Mouse (Mus musculus) left cerebral cortex, adult 8-10 months (tissue): ENCODE measurements around the gene Olfr194. TPM values are rescaled to one million over a fixed set of nuclear protein-coding genes. Genes with fewer than 3 reads are reported as not detected.
"Not testable (repeated sequence)": the region's sequence is repeated elsewhere in the genome, so short reads cannot be mapped to it uniquely, and the experiment has no call there.

Experiments
- DNase-seq, 2 experiments: peaks; one replicate each; pipeline ENCODE4 v3.0.0; 2022; ENCODE audit warnings: low spot score in 2 of 2
- total RNA-seq, 4 experiments: library from RNA; stranded (reverse); gene quantifications; 2 replicates each; pipeline ENCODE4 v1.2.4; 2022

Olfr194 gene
- total RNA-seq: not detected

GRCm38 (mm10) chr16:59120969-59121368, at the start of gene Olfr194:
Gene Olfr194, minus strand, starts transcription at chr16:59121069.
- no peak for DNase-seq

DNA sequence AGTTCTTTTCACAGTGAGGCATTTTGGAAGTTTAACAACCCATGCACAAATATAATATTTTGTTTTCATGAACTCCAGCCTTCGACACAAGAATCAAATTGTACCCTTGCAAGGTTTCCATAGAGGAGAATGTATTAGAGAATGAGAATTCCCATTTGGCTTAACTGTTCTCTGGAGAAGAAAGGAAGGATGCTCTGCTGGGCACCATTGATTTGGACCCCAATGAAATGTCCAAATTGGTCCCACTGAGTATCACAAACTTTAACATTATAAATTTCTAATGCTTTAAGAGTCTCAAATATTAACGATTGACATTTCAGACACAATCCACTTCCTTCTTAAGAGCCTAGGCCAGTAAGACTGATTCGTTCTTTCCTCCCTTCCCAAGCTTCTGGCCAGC, 49.5 kb upstream of the Olfr194 start, which contains the start of gene Olfr196:
Gene Olfr196 (minus strand): TSS at position 101 of the 400 bp plus-strand sequence.
- no peak for DNase-seq

- no peak for DNase-seq
Measured at GRCm38 (mm10) chr16:59151996-59152395, 31.1 kb upstream of the Olfr194 start.

GRCm38 (mm10) chr16:59146746-59147145, 25.9 kb upstream of the Olfr194 start, which contains the start of gene Olfr195:
Gene Olfr195, plus strand, starts transcription at chr16:59147046.
- DNase-seq: no peak

DNA sequence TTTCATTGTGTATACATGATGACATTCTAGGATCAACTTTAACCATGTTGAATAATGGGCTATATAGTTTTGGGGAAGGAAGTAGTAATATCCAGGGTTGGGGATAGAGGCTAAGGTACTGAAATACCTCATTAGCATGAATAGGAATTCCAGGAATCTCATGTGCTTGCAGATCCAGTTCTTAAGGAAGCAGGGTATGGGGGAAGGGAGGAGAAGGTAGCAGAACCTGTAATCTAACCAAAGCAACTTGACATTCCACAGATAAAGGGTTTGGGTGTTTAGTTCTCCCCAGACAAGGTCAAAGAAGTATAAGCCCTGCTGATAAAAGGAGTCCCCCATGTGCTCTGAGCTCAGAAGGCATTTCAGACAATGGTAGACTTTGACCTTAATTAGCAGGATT, 20.2 kb upstream of the Olfr194 start:
- no peak for DNase-seq

DNA sequence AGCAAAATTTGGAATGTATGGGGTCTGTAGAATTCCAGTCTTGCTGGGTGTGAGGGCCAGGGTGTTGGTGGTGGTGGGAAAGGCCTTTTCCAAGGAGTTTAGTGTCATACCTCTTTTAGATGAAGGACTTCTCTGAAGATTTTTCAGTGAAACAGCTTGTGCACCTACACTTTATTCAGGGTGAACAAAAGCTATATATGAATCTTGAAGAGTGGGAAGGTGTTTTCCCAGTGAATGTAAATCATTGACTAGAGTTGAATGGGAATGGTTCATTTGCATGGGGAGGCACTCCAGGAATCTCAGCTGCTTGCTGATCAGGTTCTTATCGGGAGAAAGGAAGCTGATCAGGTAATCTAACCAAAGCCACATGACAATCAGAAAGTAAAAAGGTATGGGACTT, 9.9 kb upstream of the Olfr194 start:
- no peak for DNase-seq

DNA sequence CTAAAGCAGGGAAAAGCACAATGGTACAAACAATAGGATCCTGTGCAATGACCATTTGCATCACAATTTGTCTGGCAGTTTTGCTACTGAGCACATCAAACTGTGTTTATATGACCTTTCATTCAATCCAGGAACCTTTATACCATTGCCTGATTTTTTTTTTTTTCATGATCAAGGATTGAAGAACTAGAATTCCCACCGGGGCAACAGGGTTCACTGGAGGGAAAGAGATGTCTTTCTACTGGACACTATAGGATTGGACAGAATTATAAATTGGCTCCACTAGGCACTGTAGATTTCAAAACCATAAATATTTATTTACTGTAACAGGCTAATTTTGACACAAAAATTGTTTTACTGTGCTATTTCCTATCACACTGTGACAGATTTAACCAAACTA, 9.1 kb downstream of the Olfr194 start, which contains the start of gene Olfr193:
Gene Olfr193 (minus strand): TSS at position 101 of the 400 bp plus-strand sequence.
- no peak for DNase-seq

- DNase-seq: not testable (repeated sequence)
Measured at GRCm38 (mm10) chr16:59108522-59108921, 12.3 kb downstream of the Olfr194 start.

DNA sequence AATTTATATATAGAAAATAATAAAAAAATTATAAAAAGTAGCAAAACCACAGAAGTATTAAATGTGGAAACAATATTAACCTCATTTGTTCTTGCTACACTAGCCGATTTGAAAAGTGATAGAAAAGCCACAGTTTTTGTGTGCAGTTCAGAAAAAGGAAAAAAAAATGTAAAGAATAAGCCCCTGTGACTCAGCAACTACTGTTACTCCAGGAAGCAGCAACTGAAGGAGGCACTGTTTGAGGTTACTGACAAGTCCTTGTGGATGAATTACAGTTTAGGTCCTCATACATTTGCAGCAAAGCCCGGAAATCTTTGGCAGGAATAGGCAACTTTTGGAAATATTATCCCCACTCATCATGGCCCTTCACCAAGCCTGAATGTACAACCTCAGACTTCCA, 15.6 kb downstream of the Olfr194 start:
- no peak for DNase-seq

- DNase-seq: not testable (repeated sequence)
Measured at GRCm38 (mm10) chr16:59089722-59090121, 31.1 kb downstream of the Olfr194 start, which contains the start of gene Olfr191. Gene Olfr191, minus strand, starts transcription at chr16:59089822.

- not testable (repeated sequence) for DNase-seq
Measured at GRCm38 (mm10) chr16:59081113-59081512, 39.8 kb downstream of the Olfr194 start.

GRCm38 (mm10) chr16:59077905-59078304, 43.0 kb downstream of the Olfr194 start, which contains the start of gene Olfr190:
Gene Olfr190, minus strand, starts transcription at chr16:59078005.
- no peak for DNase-seq

- DNase-seq: no peak
Measured at GRCm38 (mm10) chr16:59073520-59073919, 47.3 kb downstream of the Olfr194 start.

DNA sequence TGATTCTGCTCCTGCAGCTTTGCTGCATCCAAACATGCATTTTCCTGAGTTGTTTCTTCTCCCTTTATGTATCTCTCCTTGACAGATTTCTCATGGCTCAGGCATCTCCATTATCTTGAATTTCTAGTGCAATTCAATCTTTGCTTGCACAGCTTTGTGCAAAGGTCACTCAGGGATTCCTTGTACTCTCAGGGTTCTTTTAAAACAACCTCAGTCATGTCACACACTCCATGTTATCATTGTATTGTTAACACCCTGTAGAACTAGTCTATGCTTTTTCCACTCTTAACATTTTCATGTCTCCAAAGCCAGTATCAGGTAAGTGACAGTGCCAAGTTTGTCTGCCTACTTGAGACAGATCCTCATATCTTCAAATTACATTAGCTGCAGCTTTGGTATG, 49.1 kb downstream of the Olfr194 start:
- no peak for DNase-seq

Other genes starting within 250 kb of the Olfr194 start
- gene Olfr177, start 246.3 kb downstream of the Olfr194 start, total RNA-seq: not detected
- not detected for gene Olfr178, start 229.0 kb downstream of the Olfr194 start, total RNA-seq
- not detected for gene Olfr181, start 192.3 kb downstream of the Olfr194 start, total RNA-seq
- gene Olfr180, start 191.7 kb downstream of the Olfr194 start, total RNA-seq: not detected
- not detected for gene Olfr183, start 125.7 kb downstream of the Olfr194 start, total RNA-seq
- gene Olfr186, start 90.8 kb downstream of the Olfr194 start, total RNA-seq: not detected
- not detected for gene Olfr187, start 81.3 kb downstream of the Olfr194 start, total RNA-seq
- not detected for gene Olfr190, start 43.1 kb downstream of the Olfr194 start, total RNA-seq
- gene Olfr191, start 31.2 kb downstream of the Olfr194 start, total RNA-seq: not detected
- gene Olfr193, start 9.2 kb downstream of the Olfr194 start, total RNA-seq: not detected
- not detected for gene Olfr195, start 26.0 kb upstream of the Olfr194 start, total RNA-seq
- not detected for gene Olfr196, start 49.4 kb upstream of the Olfr194 start, total RNA-seq
- not detected for gene Olfr198, start 82.5 kb upstream of the Olfr194 start, total RNA-seq
- gene Olfr199, start 98.7 kb upstream of the Olfr194 start, total RNA-seq: not detected
- not detected for gene Olfr201, start 151.6 kb upstream of the Olfr194 start, total RNA-seq
- not detected for gene Olfr202, start 165.7 kb upstream of the Olfr194 start, total RNA-seq
- not detected for gene Olfr203, start 177.8 kb upstream of the Olfr194 start, total RNA-seq
- gene Olfr204, start 197.2 kb upstream of the Olfr194 start, total RNA-seq: under 1 TPM in 1 of 4 experiments, not detected in 3; 0.13 TPM
- not detected for gene Olfr205, start 210.1 kb upstream of the Olfr194 start, total RNA-seq
- gene Olfr206, start 228.2 kb upstream of the Olfr194 start, total RNA-seq: not detected
- not detected for gene Olfr209, start 242.9 kb upstream of the Olfr194 start, total RNA-seq